Mouse (Mus musculus) megakaryocyte, embryonic 14.5 days (primary cell): ENCODE measurements around the gene Lrrc25.

ENCODE experiments used
- FLI1 ChIP-seq: IDR thresholded peaks from 2 replicates; pipeline ENCODE4 v1.6.1; 2012; ENCODE audit warnings: low read length, inconsistent platforms, mixed read lengths
- GATA1 ChIP-seq: IDR thresholded peaks from 3 replicates; pipeline ENCODE4 v1.6.1; 2012; ENCODE audit warnings: mixed read lengths, low read length, inconsistent platforms, borderline replicate concordance

DNA sequence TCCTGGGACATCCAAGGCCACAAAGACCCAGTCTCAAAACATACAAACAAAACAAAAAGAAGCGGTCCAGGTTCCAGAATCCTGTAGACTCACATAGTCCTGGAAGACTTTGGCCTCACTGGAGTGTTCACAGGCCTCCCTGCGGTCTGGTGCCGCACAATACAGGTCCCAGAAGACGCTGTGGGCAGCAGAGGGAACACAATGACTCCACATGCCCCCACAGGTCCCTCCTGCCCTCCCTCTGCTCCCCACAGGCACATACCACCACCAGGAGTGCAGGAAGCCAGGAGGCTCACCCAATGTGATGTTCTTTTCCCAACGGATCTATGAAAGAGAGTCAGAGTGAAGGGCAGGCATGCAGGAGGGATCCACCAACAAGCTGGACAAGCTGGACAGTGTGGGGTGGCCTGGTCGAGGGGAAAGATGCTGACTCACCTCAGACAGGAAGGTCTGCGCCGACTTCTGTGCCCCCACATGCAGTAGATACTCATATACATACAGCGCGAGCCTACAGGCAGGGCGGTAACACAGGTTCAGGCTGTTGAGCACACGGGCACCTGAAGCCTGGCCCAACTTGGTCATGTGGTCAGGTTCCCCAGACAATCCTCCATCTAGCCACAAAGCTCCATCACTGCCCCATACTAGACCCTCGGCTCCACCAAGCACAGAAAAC lies 13.7 kb upstream of the Lrrc25 start:
- TF ChIP-seq FLI1 (no peak), GATA1 (no peak)
